Mouse (Mus musculus): ENCODE measurements at regions not wholly inside any gene's neighbourhood (a gene's known extent, or its start where the extent isn't known, plus 50 kb on each side); places are given as distances from the start of the nearest gene placed in this dataset.

DNA sequence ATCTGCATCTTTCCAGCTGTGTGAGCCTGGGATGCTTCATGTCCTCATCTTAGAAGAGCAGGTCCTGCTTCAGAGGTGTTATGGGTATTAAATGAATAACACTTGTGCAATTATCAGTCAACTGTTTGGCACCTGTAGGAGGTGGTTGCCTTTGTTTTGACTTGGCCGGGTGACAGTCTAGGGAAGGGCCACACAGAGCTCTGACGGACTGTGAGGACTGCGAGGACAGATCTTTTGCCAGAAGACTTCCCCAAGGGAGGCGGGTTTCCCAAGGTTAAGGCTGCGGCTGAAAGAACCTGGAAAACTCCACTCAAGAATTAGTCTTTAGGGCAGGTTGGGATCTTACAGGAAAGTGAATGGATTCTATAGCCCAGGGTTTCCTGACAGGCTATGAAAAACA is 239.8 kb downstream of the Ikzf2 start:
- no peak for ATAC-seq (ENCODE audit: low FRiP score)
- WGBS: 82% methylated on average over 5 of the region's 5 CpGs
- H3K4me2 ChIP-seq (replicated peaks): no peak overlapping the region
- H3K36me3 ChIP-seq (replicated peaks; ENCODE audit: control insufficient read depth, insufficient read depth): no peaks in the 10 kb centered on the region
- no peak overlapping the region for H3K27ac ChIP-seq
- H3K27me3 ChIP-seq (ENCODE audit: control insufficient read depth, insufficient read depth, low read length): no peaks in the 10 kb centered on the region
- no peak for DNase-seq (ENCODE audit: low spot score)
- no peak overlapping the region for H3K9ac ChIP-seq
- no peak overlapping the region for H3K4me3 ChIP-seq (replicated peaks; ENCODE audit: low read length)
- no peaks in the 10 kb centered on the region for H3K4me1 ChIP-seq (replicated peaks; ENCODE audit: control insufficient read depth, insufficient read depth, low read length)
- H3K9me3 ChIP-seq (ENCODE audit: control insufficient read depth, low read length): no peaks in the 10 kb centered on the region

DNA sequence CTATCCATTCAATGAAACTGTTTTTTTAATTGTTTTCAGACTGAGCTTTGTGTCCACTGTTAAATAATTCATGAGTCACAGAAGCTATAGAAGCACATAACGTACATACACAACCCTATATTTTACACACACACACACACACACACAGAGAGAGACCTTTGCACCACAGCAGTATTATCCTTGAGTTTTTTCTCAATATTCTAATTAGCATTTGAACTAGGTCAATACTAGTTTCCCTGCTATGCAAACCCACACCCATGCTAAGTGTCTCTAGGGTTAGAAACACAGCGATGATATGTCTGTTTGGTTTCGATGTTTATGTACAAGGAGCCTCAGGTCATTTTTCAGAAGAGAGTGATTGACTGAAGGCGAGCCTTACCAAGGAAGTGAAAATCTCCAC is 242.3 kb downstream of the Ikzf2 start:
- Histone ChIP-seq H3K4me2 (replicated peaks) (no peak overlapping the region), H3K27me3 (ENCODE audit: control insufficient read depth, insufficient read depth, low read length) (no peaks in the 10 kb centered on the region), H3K9me3 (ENCODE audit: control insufficient read depth, low read length) (no peaks in the 10 kb centered on the region), H3K4me1 (replicated peaks; ENCODE audit: control insufficient read depth, insufficient read depth, low read length) (no peaks in the 10 kb centered on the region), H3K36me3 (replicated peaks; ENCODE audit: control insufficient read depth, insufficient read depth) (no peaks in the 10 kb centered on the region), H3K4me3 (replicated peaks; ENCODE audit: low read length) (no peak overlapping the region), H3K9ac (no peak overlapping the region), H3K27ac (no peak overlapping the region)
- DNase-seq (ENCODE audit: low spot score) (no peak), ATAC-seq (ENCODE audit: low FRiP score) (no peak)
- 66% methylated on average over 4 of the region's 4 CpGs for WGBS

- no peak overlapping the region for H3K4me2 ChIP-seq (replicated peaks)
- H3K27me3 ChIP-seq (ENCODE audit: control insufficient read depth, insufficient read depth, low read length): no peaks in the 10 kb centered on the region
- no peak overlapping the region for H3K4me3 ChIP-seq (replicated peaks; ENCODE audit: low read length)
- no peaks in the 10 kb centered on the region for H3K36me3 ChIP-seq (replicated peaks; ENCODE audit: control insufficient read depth, insufficient read depth)
- WGBS: 79% methylated on average over 7 of the region's 7 CpGs
- no peak overlapping the region for H3K27ac ChIP-seq
- ATAC-seq (ENCODE audit: low FRiP score): no peak
- no peak for DNase-seq (ENCODE audit: low spot score)
- H3K4me1 ChIP-seq (replicated peaks; ENCODE audit: control insufficient read depth, insufficient read depth, low read length): no peaks in the 10 kb centered on the region
- no peak overlapping the region for H3K9ac ChIP-seq
- no peaks in the 10 kb centered on the region for H3K9me3 ChIP-seq (ENCODE audit: control insufficient read depth, low read length)
Observed at GRCm38 (mm10) chr1:69443466-69443865, 243.6 kb downstream of the Ikzf2 start.

- ATAC-seq (ENCODE audit: low FRiP score): no peak
- Histone ChIP-seq H3K4me1 (replicated peaks; ENCODE audit: control insufficient read depth, insufficient read depth, low read length) (no peaks in the 10 kb centered on the region), H3K27ac (no peak overlapping the region), H3K4me3 (replicated peaks; ENCODE audit: low read length) (no peak overlapping the region), H3K36me3 (replicated peaks; ENCODE audit: control insufficient read depth, insufficient read depth) (no peaks in the 10 kb centered on the region), H3K9ac (no peak overlapping the region), H3K4me2 (replicated peaks) (no peak overlapping the region), H3K9me3 (ENCODE audit: control insufficient read depth, low read length) (no peaks in the 10 kb centered on the region), H3K27me3 (ENCODE audit: control insufficient read depth, insufficient read depth, low read length) (no peaks in the 10 kb centered on the region)
- DNase-seq (ENCODE audit: low spot score): no peak
- 94% methylated on average over 14 of the region's 14 CpGs for WGBS
Observed at GRCm38 (mm10) chr1:69440564-69441334, 246.3 kb downstream of the Ikzf2 start.

DNA sequence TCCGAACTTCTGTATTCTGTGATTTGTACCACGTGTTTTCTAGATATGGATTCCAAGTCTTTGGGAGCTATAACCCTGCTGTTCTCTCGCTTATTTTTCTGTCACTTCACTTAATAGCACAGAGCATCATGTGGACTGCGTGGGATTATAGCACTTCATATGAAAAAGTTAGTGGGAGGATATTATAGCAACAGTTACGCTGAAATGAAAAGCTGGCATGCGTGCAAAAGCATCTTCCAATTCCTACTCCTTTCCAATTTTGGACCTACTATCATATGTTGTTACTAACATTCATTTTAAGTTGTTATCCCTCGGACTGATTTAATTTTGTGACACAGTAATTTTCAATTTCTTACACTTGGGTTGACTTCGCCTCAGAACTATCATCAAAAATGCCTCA is 250.0 kb downstream of the Ikzf2 start:
- no peaks in the 10 kb centered on the region for H3K36me3 ChIP-seq (replicated peaks; ENCODE audit: control insufficient read depth, insufficient read depth)
- H3K4me1 ChIP-seq (replicated peaks; ENCODE audit: control insufficient read depth, insufficient read depth, low read length): no peaks in the 10 kb centered on the region
- 95% methylated on average over 8 of the region's 8 CpGs for WGBS
- ATAC-seq (ENCODE audit: low FRiP score) (no peak), DNase-seq (ENCODE audit: low spot score) (no peak)
- H3K27ac ChIP-seq: no peak overlapping the region
- no peak overlapping the region for H3K9ac ChIP-seq
- H3K4me2 ChIP-seq (replicated peaks): no peak overlapping the region
- H3K27me3 ChIP-seq (ENCODE audit: control insufficient read depth, insufficient read depth, low read length): no peaks in the 10 kb centered on the region
- H3K9me3 ChIP-seq (ENCODE audit: control insufficient read depth, low read length): no peaks in the 10 kb centered on the region
- H3K4me3 ChIP-seq (replicated peaks; ENCODE audit: low read length): no peak overlapping the region

GRCm38 (mm10) chr1:69433655-69434357 is 253.2 kb downstream of the Ikzf2 start:
- DNase-seq (ENCODE audit: low spot score) (no peak), ATAC-seq (ENCODE audit: low FRiP score) (no peak)
- no peaks in the 10 kb centered on the region for H3K27me3 ChIP-seq (ENCODE audit: control insufficient read depth, insufficient read depth, low read length)
- no peak overlapping the region for H3K27ac ChIP-seq
- H3K4me3 ChIP-seq (replicated peaks; ENCODE audit: low read length): no peak overlapping the region
- 64% methylated on average over 8 of the region's 8 CpGs for WGBS
- no peaks in the 10 kb centered on the region for H3K36me3 ChIP-seq (replicated peaks; ENCODE audit: control insufficient read depth, insufficient read depth)
- H3K4me2 ChIP-seq (replicated peaks): no peak overlapping the region
- no peaks in the 10 kb centered on the region for H3K9me3 ChIP-seq (ENCODE audit: control insufficient read depth, low read length)
- no peaks in the 10 kb centered on the region; the same call in 1 of the 2 replicates for H3K4me1 ChIP-seq (replicated peaks; ENCODE audit: control insufficient read depth, insufficient read depth, low read length)
- H3K9ac ChIP-seq: no peak overlapping the region

GRCm38 (mm10) chr1:69430683-69431407 is 256.2 kb downstream of the Ikzf2 start:
- no peak overlapping the region for H3K4me3 ChIP-seq (replicated peaks; ENCODE audit: low read length)

GRCm38 (mm10) chr1:69429632-69430031 is 257.4 kb downstream of the Ikzf2 start:
- 55% methylated on average over 5 of the region's 5 CpGs for whole genome bisulfite sequencing
- Histone ChIP-seq H3K9me3 (ENCODE audit: control insufficient read depth, low read length) (no peaks in the 10 kb centered on the region), H3K27ac (no peak overlapping the region), H3K4me3 (replicated peaks; ENCODE audit: low read length) (no peak overlapping the region), H3K4me2 (replicated peaks) (no peak overlapping the region), H3K4me1 (replicated peaks; ENCODE audit: control insufficient read depth, insufficient read depth, low read length) (no peaks in the 10 kb centered on the region; the same call in 1 of the 2 replicates), H3K36me3 (replicated peaks; ENCODE audit: control insufficient read depth, insufficient read depth) (no peaks in the 10 kb centered on the region), H3K9ac (no peak overlapping the region), H3K27me3 (ENCODE audit: control insufficient read depth, insufficient read depth, low read length) (no peaks in the 10 kb centered on the region)
- DNase-seq (ENCODE audit: low spot score) (no peak), ATAC-seq (ENCODE audit: low FRiP score) (no peak)

More at GRCm38 (mm10) chr1:69430683-69431407, 256.2 kb downstream of the Ikzf2 start:
- WGBS: 53% methylated on average over 8 of the region's 8 CpGs
- Histone ChIP-seq H3K27ac (no peak overlapping the region), H3K4me1 (replicated peaks; ENCODE audit: control insufficient read depth, insufficient read depth, low read length) (no peaks in the 10 kb centered on the region; the same call in 1 of the 2 replicates), H3K27me3 (ENCODE audit: control insufficient read depth, insufficient read depth, low read length) (no peaks in the 10 kb centered on the region), H3K9ac (no peak overlapping the region), H3K36me3 (replicated peaks; ENCODE audit: control insufficient read depth, insufficient read depth) (no peaks in the 10 kb centered on the region), H3K9me3 (ENCODE audit: control insufficient read depth, low read length) (no peaks in the 10 kb centered on the region), H3K4me2 (replicated peaks) (no peak overlapping the region)
- ATAC-seq (ENCODE audit: low FRiP score): no peak
- no peak for DNase-seq (ENCODE audit: low spot score)

- DNase-seq (ENCODE audit: low spot score) (no peak), ATAC-seq (ENCODE audit: low FRiP score) (no peak)
- no peak overlapping the region for H3K4me3 ChIP-seq (replicated peaks; ENCODE audit: low read length)
- no peak overlapping the region for H3K9ac ChIP-seq
- H3K4me1 ChIP-seq (replicated peaks; ENCODE audit: control insufficient read depth, insufficient read depth, low read length): no peaks in the 10 kb centered on the region
- no peak overlapping the region for H3K4me2 ChIP-seq (replicated peaks)
- H3K27me3 ChIP-seq (ENCODE audit: control insufficient read depth, insufficient read depth, low read length): no peaks in the 10 kb centered on the region
- WGBS: 89% methylated on average over 2 of the region's 2 CpGs
- H3K9me3 ChIP-seq (ENCODE audit: control insufficient read depth, low read length): peaks cover 37% of the 10 kb centered on the region
- no peak overlapping the region for H3K27ac ChIP-seq
- H3K36me3 ChIP-seq (replicated peaks; ENCODE audit: control insufficient read depth, insufficient read depth): no peaks in the 10 kb centered on the region
Observed at GRCm38 (mm10) chr1:69397676-69398075, 289.4 kb downstream of the Ikzf2 start.

Data from hindbrain, embryonic 14.5 days (tissue).